Mouse (Mus musculus) kidney, adult 2 months (tissue): Measurements from ENCODE around the gene Slc9a6.

Source experiments
- CTCF ChIP-seq: fragments of 200-500 bp; conservative IDR thresholded peaks from 2 replicates; pipeline ENCODE4 v1.5.1; 2011; ENCODE audit warnings: low read depth, mild to moderate bottlenecking, control low read depth, low read length, moderate library complexity, mixed read lengths; ENCODE audit not compliant: insufficient read depth, insufficient read length
- POLR2A ChIP-seq: fragments of 200-500 bp; IDR thresholded peaks from one replicate; pipeline ENCODE4 v1.6.1; 2011; ENCODE audit warnings: low read depth, low read length, control low read depth

DNA sequence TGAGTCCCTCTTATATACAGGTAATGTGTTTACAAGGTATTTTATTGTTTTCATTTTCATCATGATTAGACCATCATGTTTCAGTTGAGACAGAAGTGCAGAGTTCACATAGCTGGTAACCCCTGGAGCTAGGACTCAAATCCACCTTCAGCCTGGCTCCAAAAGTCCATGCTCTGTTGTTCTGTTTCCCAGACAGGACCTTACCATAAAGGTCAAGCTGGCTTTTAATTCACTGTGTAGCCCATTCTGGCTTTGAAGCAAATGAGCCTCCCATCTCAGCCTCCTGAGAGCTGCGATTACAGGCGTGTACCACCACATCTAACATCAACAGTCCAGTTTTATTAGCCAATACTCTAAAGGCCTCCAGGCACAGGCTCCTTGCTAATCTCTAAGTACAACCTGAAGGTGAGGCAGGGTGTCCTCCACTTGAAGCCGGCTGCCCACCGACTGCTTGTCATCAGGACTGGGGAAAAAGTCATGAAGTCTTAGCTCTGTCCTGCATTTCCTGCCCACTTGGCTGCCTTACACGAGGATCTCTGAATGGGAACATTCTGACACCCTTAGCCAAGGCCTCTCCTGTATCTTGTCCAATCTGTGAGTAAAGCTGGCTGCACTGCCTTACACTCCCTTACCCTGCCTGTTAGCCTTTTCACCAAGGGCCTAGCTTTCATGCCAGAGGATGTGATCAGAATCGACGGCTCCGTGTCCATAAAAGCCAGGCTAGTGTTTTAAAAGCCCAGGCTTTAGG, 55.8 kb downstream of the Slc9a6 start:
- TF ChIP-seq POLR2A (no peak), CTCF (no peak)
